Mouse (Mus musculus) heart, postnatal 0 days (tissue): ENCODE results near the gene Ablim2.

Source experiments
- CTCF ChIP-seq: IDR thresholded peaks from 2 replicates; pipeline ENCODE4 v1.5.1; 2016; ENCODE audit warnings: antibody characterized with exemption, control low read depth, low read depth
- EP300 ChIP-seq: IDR thresholded peaks from 2 replicates; pipeline ENCODE4 v1.6.1; 2016; ENCODE audit warnings: antibody characterized with exemption, low read depth

- TF ChIP-seq CTCF (no peak), EP300 (no peak)
Measured at GRCm38 (mm10) chr5:35879199-35879598, 121.5 kb downstream of the Ablim2 start.
